Mouse (Mus musculus) embryonic facial prominence, embryonic 12.5 days (tissue): ENCODE data around the gene Ruvbl2. TPM values are rescaled to one million over a fixed set of nuclear protein-coding genes. Genes with fewer than 3 reads are reported as not detected.
A peak's percentile ranks its signal among the peaks of the same experiment; 100 is the strongest.
"Not testable (repeated sequence)": the region's sequence is repeated elsewhere in the genome, so short reads cannot be mapped to it uniquely, and the experiment has no call there.

Experiments used
- ATAC-seq: fragments of 200-750 bp; cut with Nextera tagmentation; 2 replicates; pipeline ENCODE4 v1.8.0; 2017; ENCODE audit not compliant: insufficient number of reproducible peaks, insufficient read depth, low FRiP score, low TSS enrichment
- H3K27ac ChIP-seq: fragments of 300-500 bp; sonication (generic); 2 replicates; pipeline ENCODE4 v1.5.1; 2016; ENCODE audit warnings: mild to moderate bottlenecking
- H3K27me3 ChIP-seq: fragments of 300-500 bp; sonication (generic); 2 replicates; pipeline ENCODE4 v1.6.1; 2016; ENCODE audit warnings: mild to moderate bottlenecking, moderate library complexity
- H3K36me3 ChIP-seq: fragments of 300-500 bp; sonication (generic); 2 replicates; pipeline ENCODE4 v1.6.1; 2016; ENCODE audit warnings: mild to moderate bottlenecking
- H3K4me1 ChIP-seq: fragments of 300-500 bp; sonication (generic); 2 replicates; pipeline ENCODE4 v1.6.1; 2016
- H3K4me2 ChIP-seq: fragments of 300-500 bp; sonication (generic); replicated peaks from 2 replicates; pipeline ENCODE4 v1.6.1; 2016; ENCODE audit warnings: mild to moderate bottlenecking, moderate library complexity
- H3K4me3 ChIP-seq: fragments of 300-500 bp; sonication (generic); 2 replicates; pipeline ENCODE4 v1.5.1; 2016; ENCODE audit warnings: mild to moderate bottlenecking
- H3K9ac ChIP-seq: fragments of 300-500 bp; sonication (generic); 2 replicates; pipeline ENCODE4 v1.6.1; 2016; ENCODE audit warnings: mild to moderate bottlenecking, moderate library complexity
- H3K9me3 ChIP-seq: fragments of 300-500 bp; sonication (generic); 2 replicates; pipeline ENCODE4 v1.6.1; 2016; ENCODE audit warnings: mild to moderate bottlenecking, moderate library complexity
- WGBS: fragments of 180-500 bp; shearing (Covaris S2); methylation state at CpG from one replicate; pipeline ENCODE4 v1.1.7; 2016; 5-methylcytosine and 5-hydroxymethylcytosine counted together
- polyA plus RNA-seq: library from polyadenylated mRNA; unstranded; fragments of >200 nt; fragmentation: Nextera tagmentation; extraction: Ambion mirVana; gene quantifications from 2 replicates; pipeline ENCODE4 v1.2.1, GENCODE M21; 2016

Gene Ruvbl2
- polyA plus RNA-seq, 1 experiment from 2014 or later = 151 TPM

GRCm38 (mm10) chr7:45470869-45471268 lies 33.0 kb upstream of the Ruvbl2 start:
- ATAC-seq = no peak
- no peaks in the 10 kb centered on the region for H3K9me3 ChIP-seq
- H3K27ac ChIP-seq = no peak overlapping the region
- H3K4me2 ChIP-seq = no peak overlapping the region
- H3K4me3 ChIP-seq = no peak overlapping the region
- H3K36me3 ChIP-seq = no peaks in the 10 kb centered on the region
- H3K4me1 ChIP-seq = peaks cover 3% of the 10 kb centered on the region
- H3K27me3 ChIP-seq = no peaks in the 10 kb centered on the region
- no peak overlapping the region for H3K9ac ChIP-seq
- 3% methylated on average over 3 of the region's 3 CpGs for WGBS

- 31% methylated on average over 7 of the region's 7 CpGs for WGBS
- Histone ChIP-seq H3K4me1 (peaks cover 12% of the 10 kb centered on the region), H3K4me2 (peak overlapping the region; percentile 84), H3K9ac (no peak overlapping the region; the same call in 1 of the 2 replicates), H3K36me3 (peaks cover 27% of the 10 kb centered on the region), H3K4me3 (peak overlapping the region; percentile 84), H3K27me3 (no peaks in the 10 kb centered on the region), H3K9me3 (no peaks in the 10 kb centered on the region), H3K27ac (no peak overlapping the region)
- no peak for ATAC-seq
Observed at GRCm38 (mm10) chr7:45467090-45467670, 29.3 kb upstream of the Ruvbl2 start.

- Histone ChIP-seq H3K4me2 (peak within 1 kb of the TSS; percentile 84), H3K27ac (peak within 1 kb of the TSS; percentile 67), H3K9me3 (no peaks in the 10 kb centered on the region), H3K27me3 (no peaks in the 10 kb centered on the region), H3K4me3 (peak within 1 kb of the TSS; percentile 84), H3K9ac (peak within 1 kb of the TSS; percentile 86), H3K4me1 (peaks cover 12% of the 10 kb centered on the region), H3K36me3 (peaks cover 34% of the 10 kb centered on the region)
- ATAC-seq = peak; percentile 36
- under 1% methylated on average over 58 of the region's 58 CpGs for WGBS
Observed at GRCm38 (mm10) chr7:45466283-45467089, 28.6 kb upstream of the Ruvbl2 start, which contains the start of gene Bax. Bax (minus strand) TSS chr7:45466898.

GRCm38 (mm10) chr7:45465549-45465948 lies 27.7 kb upstream of the Ruvbl2 start:
- H3K27ac ChIP-seq = no peak overlapping the region
- H3K4me1 ChIP-seq = peaks cover 17% of the 10 kb centered on the region
- peak overlapping the region; percentile 84 for H3K4me3 ChIP-seq
- no peaks in the 10 kb centered on the region for H3K9me3 ChIP-seq
- H3K27me3 ChIP-seq = no peaks in the 10 kb centered on the region
- H3K4me2 ChIP-seq = peak overlapping the region; percentile 84
- WGBS = 82% methylated on average over 9 of the region's 9 CpGs
- peaks cover 35% of the 10 kb centered on the region for H3K36me3 ChIP-seq
- peak overlapping the region; percentile 86 for H3K9ac ChIP-seq
- ATAC-seq = no peak

GRCm38 (mm10) chr7:45465112-45465511 lies 27.2 kb upstream of the Ruvbl2 start:
- H3K9me3 ChIP-seq = no peaks in the 10 kb centered on the region
- H3K4me1 ChIP-seq = peaks cover 22% of the 10 kb centered on the region
- no peak for ATAC-seq
- no peak overlapping the region for H3K27ac ChIP-seq
- H3K4me2 ChIP-seq = no peak overlapping the region
- peak overlapping the region; percentile 86; the same call in 1 of the 2 replicates for H3K9ac ChIP-seq
- peak overlapping the region; percentile 84 for H3K4me3 ChIP-seq
- WGBS = 94% methylated on average over 12 of the region's 12 CpGs
- peaks cover 35% of the 10 kb centered on the region for H3K36me3 ChIP-seq
- no peaks in the 10 kb centered on the region for H3K27me3 ChIP-seq

GRCm38 (mm10) chr7:45463987-45464778 lies 26.3 kb upstream of the Ruvbl2 start:
- no peak overlapping the region for H3K4me3 ChIP-seq
- no peak overlapping the region for H3K4me2 ChIP-seq
- no peak overlapping the region for H3K27ac ChIP-seq
- H3K9me3 ChIP-seq = no peaks in the 10 kb centered on the region
- peaks cover 22% of the 10 kb centered on the region for H3K4me1 ChIP-seq
- no peaks in the 10 kb centered on the region for H3K27me3 ChIP-seq
- H3K36me3 ChIP-seq = peaks cover 35% of the 10 kb centered on the region
- WGBS = 95% methylated on average over 7 of the region's 7 CpGs
- H3K9ac ChIP-seq = no peak overlapping the region
- no peak for ATAC-seq

GRCm38 (mm10) chr7:45462868-45463267 lies 25.0 kb upstream of the Ruvbl2 start:
- peaks cover 27% of the 10 kb centered on the region for H3K4me1 ChIP-seq
- H3K9me3 ChIP-seq, ATAC-seq, H3K9ac ChIP-seq, H3K27ac ChIP-seq, H3K4me3 ChIP-seq, H3K27me3 ChIP-seq, H3K4me2 ChIP-seq: not testable (repeated sequence)
- peaks cover 40% of the 10 kb centered on the region for H3K36me3 ChIP-seq
- WGBS = 80% methylated on average over 4 of the region's 4 CpGs

- Histone ChIP-seq H3K4me2 (no peak overlapping the region), H3K4me1 (peaks cover 32% of the 10 kb centered on the region), H3K4me3 (no peak overlapping the region), H3K36me3 (peaks cover 45% of the 10 kb centered on the region), H3K27ac (no peak overlapping the region), H3K9me3 (no peaks in the 10 kb centered on the region), H3K9ac (no peak overlapping the region), H3K27me3 (no peaks in the 10 kb centered on the region)
- no peak for ATAC-seq
- 84% methylated on average over 4 of the region's 4 CpGs for WGBS
Observed at GRCm38 (mm10) chr7:45462325-45462724, 24.4 kb upstream of the Ruvbl2 start.

- Histone ChIP-seq H3K4me1 (peaks cover 36% of the 10 kb centered on the region), H3K27ac (peak overlapping the region; percentile 80), H3K4me2 (no peak overlapping the region), H3K27me3 (no peaks in the 10 kb centered on the region), H3K36me3 (peaks cover 51% of the 10 kb centered on the region), H3K9me3 (no peaks in the 10 kb centered on the region), H3K9ac (no peak overlapping the region), H3K4me3 (no peak overlapping the region)
- WGBS = 89% methylated on average over 4 of the region's 4 CpGs
- no peak for ATAC-seq
Observed at GRCm38 (mm10) chr7:45461781-45462180, 23.9 kb upstream of the Ruvbl2 start.

GRCm38 (mm10) chr7:45461326-45461725 lies 23.4 kb upstream of the Ruvbl2 start:
- H3K36me3 ChIP-seq = peaks cover 52% of the 10 kb centered on the region
- peak overlapping the region; percentile 80 for H3K27ac ChIP-seq
- H3K4me1 ChIP-seq = peaks cover 36% of the 10 kb centered on the region
- H3K4me2 ChIP-seq = no peak overlapping the region; the same call in 1 of the 2 replicates
- ATAC-seq = no peak
- WGBS = 63% methylated on average over 4 of the region's 5 CpGs
- no peak overlapping the region for H3K4me3 ChIP-seq
- H3K27me3 ChIP-seq = no peaks in the 10 kb centered on the region
- H3K9ac ChIP-seq = no peak overlapping the region
- no peaks in the 10 kb centered on the region for H3K9me3 ChIP-seq

GRCm38 (mm10) chr7:45460860-45461314 lies 23.0 kb upstream of the Ruvbl2 start:
- Histone ChIP-seq H3K9ac (peak overlapping the region; percentile 19), H3K4me3 (peak overlapping the region; percentile 9; the same call in 1 of the 2 replicates), H3K4me2 (no peak overlapping the region; the same call in none of the 2 replicates), H3K27ac (peak overlapping the region; percentile 80), H3K4me1 (peaks cover 33% of the 10 kb centered on the region), H3K27me3 (no peaks in the 10 kb centered on the region), H3K9me3 (no peaks in the 10 kb centered on the region), H3K36me3 (peaks cover 56% of the 10 kb centered on the region)
- ATAC-seq = no peak
- WGBS = 25% methylated on average over 13 of the region's 13 CpGs
